Mouse (Mus musculus) urinary bladder, adult 18-20 months (tissue): ENCODE measurements at regions not wholly inside any gene's neighbourhood (a gene's known extent, or its start where the extent isn't known, plus 50 kb on each side); places are given as distances from the start of the nearest gene placed in this dataset.

Experiments
- DNase-seq, 2 experiments: peaks; one replicate each; pipeline ENCODE4 v3.0.0; 2022; ENCODE audit warnings: low spot score in 2 of 2, mixed read lengths in 2 of 2

DNA sequence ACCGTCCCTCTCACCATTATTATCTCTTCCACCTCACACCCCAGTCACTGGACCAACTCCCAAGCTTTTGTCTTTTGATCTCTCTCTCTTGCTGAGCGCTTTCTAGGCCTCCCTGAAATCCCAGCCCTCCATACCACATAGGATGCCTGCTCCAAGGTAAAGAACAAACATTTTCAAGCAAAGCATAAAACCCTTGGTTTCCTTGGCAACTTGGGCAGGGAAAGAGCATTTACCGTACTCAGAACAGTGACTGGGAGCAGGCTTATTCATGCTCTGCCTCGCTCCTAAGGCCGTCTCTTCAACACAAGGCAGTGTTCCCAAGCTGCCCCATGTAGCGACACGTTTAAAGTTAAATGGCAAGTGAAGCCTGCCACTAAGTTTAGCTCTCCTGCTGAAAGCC is 282.9 kb upstream of the Sash1 start:
- no peak for DNase-seq

- DNase-seq = no peak
Observed at GRCm38 (mm10) chr10:9166017-9166416, 280.1 kb upstream of the Sash1 start.

DNA sequence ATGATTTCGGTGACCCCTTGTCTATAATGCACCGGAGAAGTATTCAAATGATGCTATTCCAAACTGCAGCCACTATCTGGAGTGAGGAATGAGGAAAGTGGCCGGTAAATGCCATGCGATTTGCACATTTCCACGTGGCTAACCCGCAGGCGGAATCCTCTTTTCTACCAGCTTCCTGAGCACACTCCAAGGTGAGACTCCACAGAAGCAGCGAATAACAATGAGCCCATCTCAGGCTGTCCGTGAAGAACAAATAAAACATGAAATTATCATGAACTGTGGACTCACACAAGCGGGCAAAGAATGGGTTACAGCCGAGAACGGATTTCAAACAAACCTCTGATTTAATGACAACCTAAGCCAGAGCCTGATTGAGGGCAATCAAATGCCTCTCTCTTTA is 279.7 kb upstream of the Sash1 start:
- no peak for DNase-seq

GRCm38 (mm10) chr10:9164333-9164732 is 278.5 kb upstream of the Sash1 start:
- no peak for DNase-seq

- DNase-seq = no peak
Observed at GRCm38 (mm10) chr10:9161597-9161996, 275.7 kb upstream of the Sash1 start.

GRCm38 (mm10) chr10:9157299-9158215 is 271.7 kb upstream of the Sash1 start:
- no peak for DNase-seq

DNA sequence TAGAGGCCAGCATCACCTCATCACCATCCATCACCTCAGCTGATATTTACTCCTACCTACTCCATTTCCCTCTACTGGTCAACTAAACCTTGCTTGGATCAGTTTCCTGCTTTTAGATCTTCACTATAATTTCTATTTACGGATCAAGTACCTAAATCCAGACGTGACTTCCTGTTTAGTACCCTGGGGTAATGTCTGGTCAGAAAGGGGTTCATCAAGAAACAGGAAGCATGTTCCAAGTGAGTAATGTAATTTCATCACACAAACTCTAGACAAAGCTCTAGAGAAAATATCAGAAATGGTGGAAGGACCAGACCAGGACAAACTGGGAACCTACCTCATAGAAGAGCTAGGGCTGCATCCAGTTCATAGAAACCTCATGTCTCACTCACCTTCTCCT is 250.2 kb upstream of the Sash1 start:
- no peak for DNase-seq

GRCm38 (mm10) chr10:9134293-9135021 is 248.6 kb upstream of the Sash1 start:
- no peak for DNase-seq

GRCm38 (mm10) chr10:9130061-9130460 is 244.2 kb upstream of the Sash1 start:
- DNase-seq = no peak

GRCm38 (mm10) chr10:9119249-9119648 is 233.4 kb upstream of the Sash1 start:
- no peak for DNase-seq

DNA sequence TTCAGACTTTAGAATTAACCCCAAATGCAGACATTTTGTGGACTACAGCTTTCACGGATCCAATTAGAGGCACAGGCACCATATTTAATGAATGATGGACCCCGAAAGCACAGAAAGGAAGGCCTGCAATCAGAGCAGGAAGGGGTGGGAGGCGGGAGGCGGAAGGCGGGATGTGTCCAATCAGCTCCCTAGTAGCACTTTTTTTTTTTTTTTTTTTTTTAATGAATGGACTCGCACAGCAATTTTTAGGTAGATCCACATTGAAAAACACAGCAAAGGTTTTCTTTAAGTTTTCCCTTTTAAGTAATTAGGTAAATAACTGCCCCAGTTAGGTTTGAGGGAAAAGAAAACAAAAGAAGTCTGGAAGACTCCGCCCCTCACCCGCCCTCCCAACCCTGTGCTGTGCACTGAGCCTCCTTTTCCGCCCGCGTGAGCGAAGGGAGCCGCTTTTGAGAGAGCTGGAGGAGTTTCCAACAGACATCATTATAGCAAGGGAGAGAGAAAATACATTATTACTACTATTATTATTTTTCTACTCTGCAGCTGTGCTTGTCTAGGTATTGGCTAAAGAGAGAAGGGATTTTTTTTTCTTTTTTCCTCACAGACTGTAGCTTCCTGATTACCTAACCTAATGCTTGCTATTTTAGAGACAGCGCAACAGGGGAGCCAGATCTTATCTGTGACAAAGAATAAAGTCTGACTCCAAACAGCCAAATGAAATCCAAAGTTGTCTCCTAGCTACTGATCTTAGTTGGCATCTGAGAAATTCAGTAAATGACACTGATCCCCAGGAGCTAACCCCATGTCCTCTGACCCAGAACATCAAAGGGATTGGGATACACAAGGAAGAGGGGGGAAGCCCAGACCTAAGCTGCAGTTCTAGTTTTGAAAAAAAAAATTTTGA is 232.0 kb upstream of the Sash1 start:
- no peak for DNase-seq

GRCm38 (mm10) chr10:9117134-9117533 is 231.3 kb upstream of the Sash1 start:
- no peak for DNase-seq

DNA sequence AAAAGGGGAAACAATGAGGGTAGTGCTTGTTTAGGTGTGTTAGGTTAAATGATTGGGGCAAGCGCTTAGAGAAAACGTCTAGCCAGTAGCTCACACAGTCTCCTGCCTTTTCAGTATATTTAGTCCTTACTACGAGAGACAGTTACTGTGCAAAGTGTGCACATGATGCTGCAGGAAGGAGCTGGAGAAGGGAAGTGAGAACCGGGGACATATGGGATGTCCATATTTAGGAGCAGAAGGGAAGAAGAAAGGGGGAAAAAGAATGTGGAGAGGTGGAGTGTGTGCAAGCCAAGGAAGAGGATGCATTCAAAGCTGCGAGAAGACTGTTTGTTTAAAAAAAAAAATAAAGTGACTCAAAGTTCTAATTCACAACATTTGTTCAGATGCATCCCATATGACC is 227.8 kb upstream of the Sash1 start:
- no peak for DNase-seq

DNA sequence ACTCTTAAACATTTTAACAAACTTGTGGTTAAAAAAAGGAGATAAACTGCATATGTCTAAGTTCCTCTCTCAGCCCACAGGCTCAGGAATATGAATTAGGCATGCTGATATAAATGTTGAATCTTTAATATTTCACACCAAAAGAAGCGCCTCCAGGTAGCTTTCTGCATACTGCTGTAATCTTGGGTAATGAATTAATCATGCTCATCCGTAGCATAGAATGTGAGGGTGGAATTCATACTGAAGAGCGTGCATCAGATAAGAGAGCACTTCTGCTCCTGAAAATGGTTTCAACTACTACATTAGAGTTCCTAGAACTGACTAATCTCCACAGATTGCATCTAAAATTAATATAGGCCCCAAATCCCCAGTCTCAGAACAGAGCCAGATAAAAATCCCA is 225.2 kb upstream of the Sash1 start:
- DNase-seq = no peak

DNA sequence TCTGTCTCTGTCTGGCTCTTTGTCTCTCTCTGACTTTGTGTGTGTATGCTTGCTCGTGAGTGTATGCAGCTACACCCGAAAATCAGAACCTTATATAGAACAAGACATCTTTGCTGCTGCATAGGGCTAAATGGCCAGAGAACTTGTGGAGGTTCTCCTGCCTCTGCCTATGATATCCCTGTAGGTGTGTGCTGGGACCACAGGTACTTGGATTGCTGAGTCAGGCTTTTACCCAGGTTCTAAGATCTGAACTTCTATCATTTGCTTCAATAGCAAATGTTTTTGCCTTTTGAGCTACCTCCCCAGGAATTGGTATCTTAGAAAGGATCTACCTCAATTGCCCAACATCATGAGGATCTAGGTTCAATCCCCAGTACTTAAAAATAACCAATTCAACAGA is 210.3 kb upstream of the Sash1 start:
- DNase-seq = no peak

GRCm38 (mm10) chr10:9095163-9095562 is 209.3 kb upstream of the Sash1 start:
- DNase-seq = no peak

DNA sequence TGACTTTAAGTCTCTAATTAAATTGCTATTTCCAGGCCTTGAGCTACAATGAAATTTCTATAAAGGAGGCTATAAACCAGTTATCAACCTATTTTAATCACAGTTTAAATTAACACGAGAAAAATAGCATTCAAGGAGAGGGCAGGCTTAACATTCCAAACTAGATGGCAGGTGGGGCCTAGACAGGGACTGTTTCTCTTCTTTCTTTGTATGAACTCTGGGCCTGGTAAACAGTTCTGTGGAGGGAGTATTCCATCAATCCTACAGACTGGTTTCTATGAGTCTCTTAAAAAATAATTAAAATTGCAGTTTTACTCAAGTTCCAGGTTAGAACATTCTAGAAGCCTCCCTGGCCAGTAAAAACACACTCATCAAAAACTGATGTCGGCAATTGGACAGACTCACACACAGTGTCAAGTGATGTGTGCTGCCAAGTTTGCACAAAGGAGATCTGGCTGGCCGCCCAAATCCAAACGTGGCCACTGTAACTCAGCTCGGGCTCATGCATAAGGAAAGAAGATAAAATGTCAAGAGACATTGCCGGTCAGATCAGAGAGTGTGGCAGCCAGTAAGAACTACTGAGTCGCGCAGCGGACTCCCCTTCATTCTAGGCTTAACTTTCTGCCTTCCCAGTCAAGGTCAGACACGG is 206.5 kb upstream of the Sash1 start:
- DNase-seq = no peak

GRCm38 (mm10) chr10:9090961-9091360 is 205.1 kb upstream of the Sash1 start:
- no peak for DNase-seq

- DNase-seq = no peak
Observed at GRCm38 (mm10) chr10:9087871-9088270, 202.0 kb upstream of the Sash1 start.

- no peak for DNase-seq
Observed at GRCm38 (mm10) chr10:9087171-9087570, 201.3 kb upstream of the Sash1 start.

DNA sequence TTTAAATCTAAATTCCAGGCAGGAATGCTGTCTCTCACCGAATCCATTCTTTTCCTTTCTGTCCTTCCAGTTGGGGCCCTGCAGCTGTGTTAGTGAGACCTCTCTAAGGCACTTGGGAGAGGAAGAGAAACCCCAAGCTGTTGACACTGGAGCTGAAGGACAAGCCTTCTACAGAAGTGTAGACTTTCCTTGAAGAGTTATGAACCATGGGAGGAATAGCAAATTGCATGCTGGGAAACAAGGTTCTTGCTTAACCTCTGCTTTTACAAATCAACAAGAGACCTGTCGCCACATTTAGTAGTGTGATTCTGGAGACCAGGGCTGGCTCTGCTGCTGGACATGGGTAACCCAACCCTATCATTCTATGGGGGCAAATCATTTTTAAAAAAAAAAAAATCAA is 200.8 kb upstream of the Sash1 start:
- DNase-seq = no peak

- no peak for DNase-seq
Observed at GRCm38 (mm10) chr10:9085441-9085840, 199.6 kb upstream of the Sash1 start.
